Mouse (Mus musculus) lung, adult 2 months (tissue): ENCODE measurements around the gene Gm20696.

ENCODE experiments used
- CTCF ChIP-seq: fragments of 200-500 bp; IDR thresholded peaks from 2 replicates; pipeline ENCODE4 v1.5.1; 2011; ENCODE audit warnings: mild to moderate bottlenecking, low read length, control low read depth; ENCODE audit not compliant: insufficient read depth
- POLR2A ChIP-seq: fragments of 200-500 bp; IDR thresholded peaks from 2 replicates; pipeline ENCODE4 v1.6.1; 2011; ENCODE audit warnings: low read depth, mild to moderate bottlenecking, control low read depth, low read length, borderline replicate concordance; ENCODE audit errors: extremely low read depth

GRCm38 (mm10) chr6:99674482-99674881 lies 7.9 kb upstream of the Gm20696 start:
- TF ChIP-seq POLR2A (no peak), CTCF (no peak)
